Comparison of ENCODE assay signal across 23 mouse cellular contexts in genomic region chr5:103414542-103414941, GRCm38 (mm10). TPM values are rescaled to one million over a fixed set of nuclear protein-coding genes. Genes with fewer than 3 reads are reported as not detected.
DNase-seq lines count a peak whose midpoint lies in the region; ATAC-seq and TF ChIP-seq lines count a peak whose summit lies in the region.
"Had no signal": no experiment of that assay in that cellular context is flagged by ENCODE, and none has a peak within 500 bp of the region (broad histone marks: within the 10 kb centered on the region; RNA-seq: fewer than 3 reads in every experiment).

No protein-coding gene starts in this region.

- no peaks in the 10 kb centered on the region for H3K27me3 ChIP-seq in kidney, adult 2 months (replicated peaks; ENCODE audit: control insufficient read depth, insufficient read depth, low read length)
- no peaks in the 10 kb centered on the region for H3K27me3 ChIP-seq in kidney, embryonic 15.5 days
- H3K27me3 ChIP-seq: embryonic facial prominence, embryonic 12.5 days; heart, embryonic 15.5 days; hindbrain, embryonic 15.5 days had no signal

- 29% methylated on average over 3 of the region's 3 CpGs for WGBS in kidney, adult 2 months
- WGBS in kidney, embryonic 15.5 days: 51% methylated on average over 3 of the region's 3 CpGs

- peak; percentile 77 for DNase-seq in kidney, adult 2 months
- no peak for DNase-seq in kidney, adult 11 months
- DNase-seq in kidney, postnatal 14 days: peak; percentile 37
- DNase-seq in gastrocnemius, postnatal 10 days: no peak
- no peak for DNase-seq in heart, postnatal 4 days
- DNase-seq in thymus, adult 18-20 months: no peak
- DNase-seq: adrenal gland, adult 8-10 months; adrenal gland, postnatal 36 days; B cell, adult 2 months; cerebellum, adult 8-10 months; cerebellum, postnatal 25 days; gastrocnemius, postnatal 14 days; heart, adult 2 months; heart, postnatal 14 days had no signal

- TF ChIP-seq POLR2A in kidney, adult 2 months (IDR thresholded peaks at IDR 0.05; ENCODE audit: low read depth, low read length): no peak

- TF ChIP-seq CTCF in kidney, adult 2 months (conservative IDR thresholded peaks at IDR 0.05; ENCODE audit: insufficient read depth, insufficient read length, low read depth, low read length): no peak

- H3K27ac ChIP-seq in kidney, adult 2 months (ENCODE audit: insufficient read depth, low read depth, low read length): peak overlapping the region; percentile 55
- peak overlapping the region; percentile 13; the same call in 1 of the 2 replicates for H3K27ac ChIP-seq in kidney, embryonic 15.5 days
- H3K27ac ChIP-seq: embryonic facial prominence, embryonic 12.5 days; forebrain, embryonic 12.5 days; heart, adult 2 months; heart, embryonic 15.5 days; hindbrain, embryonic 15.5 days had no signal

- no peak overlapping the region for H3K4me3 ChIP-seq in kidney, adult 2 months (ENCODE audit: insufficient read depth, low read depth, low read length)
- H3K4me3 ChIP-seq in kidney, embryonic 15.5 days (replicated peaks): no peak overlapping the region
- H3K4me3 ChIP-seq: embryonic facial prominence, embryonic 12.5 days; forebrain, embryonic 12.5 days; heart, adult 2 months; heart, embryonic 15.5 days; hindbrain, embryonic 15.5 days had no signal

- ATAC-seq in kidney, embryonic 15.5 days (replicated peaks; ENCODE audit: low FRiP score): peak; percentile 78
- ATAC-seq: CD4-positive, CD25-positive, alpha-beta regulatory T cell, adult 4 months; forebrain, embryonic 16.5 days had no signal

- peaks cover 4% of the 10 kb centered on the region; the same call in 1 of the 2 replicates for H3K4me1 ChIP-seq in kidney, adult 2 months (ENCODE audit: control insufficient read depth, insufficient read depth, low read length)
- H3K4me1 ChIP-seq in kidney, embryonic 15.5 days: peaks cover 28% of the 10 kb centered on the region
- H3K4me1 ChIP-seq: embryonic facial prominence, embryonic 12.5 days; forebrain, embryonic 12.5 days; heart, embryonic 15.5 days; hindbrain, embryonic 15.5 days had no signal

- H3K9me3 ChIP-seq in kidney, embryonic 15.5 days (replicated peaks): no peaks in the 10 kb centered on the region
- H3K9me3 ChIP-seq: embryonic facial prominence, embryonic 12.5 days; forebrain, embryonic 12.5 days; heart, embryonic 15.5 days; hindbrain, embryonic 15.5 days had no signal

- no peak overlapping the region for H3K9ac ChIP-seq in kidney, embryonic 15.5 days
- H3K9ac ChIP-seq: embryonic facial prominence, embryonic 12.5 days; forebrain, embryonic 12.5 days; heart, embryonic 15.5 days; hindbrain, embryonic 15.5 days had no signal

- no peak overlapping the region for H3K4me2 ChIP-seq in kidney, embryonic 15.5 days
- H3K4me2 ChIP-seq: embryonic facial prominence, embryonic 12.5 days; forebrain, embryonic 12.5 days; heart, embryonic 11.5 days; heart, embryonic 15.5 days; hindbrain, embryonic 15.5 days had no signal

- no peaks in the 10 kb centered on the region for H3K36me3 ChIP-seq in kidney, adult 2 months (ENCODE audit: control insufficient read depth, insufficient read depth, low read length)
- H3K36me3 ChIP-seq in kidney, embryonic 15.5 days: no peaks in the 10 kb centered on the region
- H3K36me3 ChIP-seq: embryonic facial prominence, embryonic 12.5 days; forebrain, embryonic 12.5 days; G1E; heart, embryonic 15.5 days; hindbrain, embryonic 15.5 days had no signal

RNA-seq across cellular contexts. Expression of gene Ptpn13, which starts 10.4 kb away (rescaled TPM):
- 23.7 and 28.0 TPM in 2 replicates for polyA plus RNA-seq in kidney, adult 2 months (2012; rRNA removed)
- polyA plus RNA-seq in kidney, embryonic 15.5 days (2015; fragmentation: Nextera tagmentation; extraction: Ambion mirVana): 29.8 and 30.9 TPM in 2 replicates
- total RNA-seq in gastrocnemius, postnatal 10 days (2021): 1 to 10 TPM; 6.4 to 8.1 TPM
- total RNA-seq in heart, postnatal 4 days (2021): 10 to 100 TPM; 12.6 to 14.6 TPM
- polyA plus RNA-seq: G1E had no signal

Comparison
In these comparisons a context has a peak if more than half of its experiments do, and no peak if none do; other contexts are left out.
1. DNase-seq: peak in kidney, adult 2 months (single experiment) and kidney, postnatal 14 days (single experiment); none in kidney, adult 11 months (single experiment), gastrocnemius, postnatal 10 days (single experiment), heart, postnatal 4 days (single experiment) and thymus, adult 18-20 months (0 of 2).